In the genomic region with DNA sequence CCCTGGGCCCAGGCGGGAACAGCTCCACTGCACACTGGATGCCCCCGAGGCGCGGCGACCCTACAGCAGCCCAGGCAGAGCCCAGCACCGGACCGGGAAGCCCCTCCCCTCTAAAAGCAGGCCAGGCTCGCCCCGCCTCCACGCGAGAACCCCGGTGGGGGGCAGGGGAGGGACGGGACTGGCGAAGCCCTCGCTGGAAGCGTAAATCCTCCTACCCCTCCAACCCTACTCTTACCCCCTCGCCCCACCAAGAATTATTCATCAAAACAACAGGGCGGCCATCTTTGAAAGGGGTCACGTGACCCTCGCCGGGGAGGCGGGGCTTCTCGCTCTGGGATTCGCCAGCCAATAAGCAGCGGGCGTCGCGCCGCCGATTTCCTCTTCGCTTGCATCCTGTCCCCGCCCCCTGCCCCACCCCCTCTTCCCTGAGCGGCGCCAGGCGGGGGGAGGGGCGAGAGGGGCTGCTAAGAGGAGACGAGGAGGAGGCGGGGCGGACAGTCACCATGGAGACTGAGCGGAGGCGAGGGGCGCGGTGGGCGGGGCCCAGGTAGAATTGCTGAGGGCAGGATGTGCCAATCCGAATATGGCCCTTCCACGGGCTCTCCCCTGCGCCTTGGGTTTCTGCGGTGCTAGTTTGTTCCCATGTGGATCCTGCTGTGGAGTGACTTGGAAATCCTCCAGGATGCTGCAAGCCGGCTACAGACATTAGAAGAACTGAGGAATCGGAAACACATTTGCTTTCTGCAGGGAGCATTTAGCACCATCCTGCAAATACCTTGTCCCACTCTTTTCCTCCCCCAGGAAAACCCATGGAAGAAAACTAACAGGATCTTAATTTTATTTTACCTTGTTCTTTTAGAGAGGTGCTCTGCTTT, we compare ENCODE assay signal across 8 mouse cellular contexts. TPM values are rescaled to one million over a fixed set of nuclear protein-coding genes. Genes with fewer than 3 reads are reported as not detected.
DNase-seq lines count a peak whose midpoint lies in the region; ATAC-seq and TF ChIP-seq lines count a peak whose summit lies in the region.

A gene (minus strand): TSS at position 425 of the 875 bp plus-strand sequence.

- no peaks in the 10 kb centered on the region for H3K27me3 ChIP-seq in C2C12 (ENCODE audit: control insufficient read depth, insufficient read depth, insufficient read length)
- H3K27me3 ChIP-seq in erythroblast, embryonic 14.5 days (ENCODE audit: control insufficient read depth) = no peaks in the 10 kb centered on the region
- H3K27me3 ChIP-seq in heart, embryonic 12.5 days (replicated peaks) = no peaks in the 10 kb centered on the region
- H3K27me3 ChIP-seq in kidney, postnatal 0 days (ENCODE audit: insufficient read depth, low read length) = no peaks in the 10 kb centered on the region
- no peaks in the 10 kb centered on the region for H3K27me3 ChIP-seq in liver, embryonic 11.5 days (replicated peaks; ENCODE audit: control insufficient read depth, insufficient read depth, low read length)
- no peaks in the 10 kb centered on the region for H3K27me3 ChIP-seq in stomach, embryonic 14.5 days (ENCODE audit: control insufficient read depth, insufficient read depth, low read length)

- TF ChIP-seq POLR2A in brain, embryonic 14.5 days (IDR thresholded peaks at IDR 0.05; ENCODE audit: borderline replicate concordance, extremely low read depth, insufficient read depth, insufficient read length, poor library complexity, severe bottlenecking) = 0 out of 2 replicates have a peak, but pooled peaks have one; percentile 21

- peaks cover 39% of the 10 kb centered on the region for H3K79me3 ChIP-seq in C2C12 (ENCODE audit: low read depth)

- ATAC-seq in heart, embryonic 12.5 days (ENCODE audit: insufficient number of reproducible peaks, low FRiP score) = peak; percentile 96
- ATAC-seq in kidney, postnatal 0 days (replicated peaks; ENCODE audit: low FRiP score, low read depth) = peak; percentile 92
- peak; percentile 90 for ATAC-seq in liver, embryonic 11.5 days (replicated peaks; ENCODE audit: low FRiP score)
- peak; percentile 93 for ATAC-seq in stomach, embryonic 14.5 days (ENCODE audit: insufficient number of reproducible peaks, insufficient read depth, low FRiP score, low read depth)

- peaks cover 27% of the 10 kb centered on the region for H3K4me1 ChIP-seq in erythroblast, embryonic 14.5 days (ENCODE audit: control insufficient read depth)
- peaks cover 17% of the 10 kb centered on the region for H3K4me1 ChIP-seq in heart, embryonic 12.5 days (replicated peaks)
- peaks cover 6% of the 10 kb centered on the region; the same call in 1 of the 2 replicates for H3K4me1 ChIP-seq in kidney, postnatal 0 days (replicated peaks; ENCODE audit: insufficient read depth, low read length)
- H3K4me1 ChIP-seq in liver, embryonic 11.5 days (replicated peaks; ENCODE audit: control insufficient read depth, insufficient read depth, low read length) = peaks cover 12% of the 10 kb centered on the region
- 0 out of 2 replicates have a peak, but pooled peaks cover 4% of the 10 kb centered on the region for H3K4me1 ChIP-seq in stomach, embryonic 14.5 days (ENCODE audit: control insufficient read depth, insufficient read depth, low read length)

- H3K9ac ChIP-seq in heart, embryonic 12.5 days = peak within 1 kb of the TSS; percentile 96
- peak within 1 kb of the TSS; percentile 83 for H3K9ac ChIP-seq in kidney, postnatal 0 days (ENCODE audit: low read depth, low read length)
- peak within 1 kb of the TSS; percentile 96 for H3K9ac ChIP-seq in liver, embryonic 11.5 days (ENCODE audit: low read depth, low read length)
- peak within 1 kb of the TSS; percentile 95 for H3K9ac ChIP-seq in stomach, embryonic 14.5 days (replicated peaks; ENCODE audit: low read depth, low read length)

- peak within 1 kb of the TSS; percentile 94 for H3K4me3 ChIP-seq in C2C12 (ENCODE audit: insufficient read depth, poor library complexity, severe bottlenecking)
- peak within 1 kb of the TSS; percentile 99 for H3K4me3 ChIP-seq in erythroblast, embryonic 14.5 days (replicated peaks)
- peak within 1 kb of the TSS; percentile 93 for H3K4me3 ChIP-seq in heart, embryonic 12.5 days
- peak within 1 kb of the TSS; percentile 77 for H3K4me3 ChIP-seq in kidney, postnatal 0 days (replicated peaks; ENCODE audit: low read depth, low read length)
- peak within 1 kb of the TSS; percentile 98 for H3K4me3 ChIP-seq in liver, embryonic 11.5 days (ENCODE audit: low read depth, low read length)
- H3K4me3 ChIP-seq in stomach, embryonic 14.5 days (ENCODE audit: low read depth, low read length) = peak within 1 kb of the TSS; percentile 95

- H3K4me2 ChIP-seq in heart, embryonic 12.5 days = peak within 1 kb of the TSS; percentile 76
- peak within 1 kb of the TSS; percentile 70 for H3K4me2 ChIP-seq in kidney, postnatal 0 days (ENCODE audit: low read length)
- peak within 1 kb of the TSS; percentile 82 for H3K4me2 ChIP-seq in liver, embryonic 11.5 days
- H3K4me2 ChIP-seq in stomach, embryonic 14.5 days (replicated peaks; ENCODE audit: low read depth, low read length) = peak within 1 kb of the TSS; percentile 57

- peaks cover 48% of the 10 kb centered on the region for H3K79me2 ChIP-seq in C2C12 (ENCODE audit: control insufficient read depth, insufficient read depth)

- H3ac ChIP-seq in C2C12 (ENCODE audit: control insufficient read depth, insufficient read length, low read depth) = peak within 1 kb of the TSS; percentile 80

- H3K27ac ChIP-seq in heart, embryonic 12.5 days (ENCODE audit: poor library complexity, severe bottlenecking) = peak within 1 kb of the TSS; percentile 98
- H3K27ac ChIP-seq in kidney, postnatal 0 days = peak within 1 kb of the TSS; percentile 96
- H3K27ac ChIP-seq in liver, embryonic 11.5 days (ENCODE audit: low read depth, low read length) = peak within 1 kb of the TSS; percentile 97
- H3K27ac ChIP-seq in stomach, embryonic 14.5 days (ENCODE audit: low read length) = peak within 1 kb of the TSS; percentile 99

- no peaks in the 10 kb centered on the region for H3K9me3 ChIP-seq in erythroblast, embryonic 14.5 days (ENCODE audit: control insufficient read depth, low read length)
- no peaks in the 10 kb centered on the region for H3K9me3 ChIP-seq in heart, embryonic 12.5 days (replicated peaks)
- H3K9me3 ChIP-seq in kidney, postnatal 0 days (replicated peaks; ENCODE audit: low read length) = no peaks in the 10 kb centered on the region
- H3K9me3 ChIP-seq in liver, embryonic 11.5 days (ENCODE audit: control insufficient read depth, low read length) = no peaks in the 10 kb centered on the region
- H3K9me3 ChIP-seq in stomach, embryonic 14.5 days (ENCODE audit: control insufficient read depth, low read depth, low read length) = no peaks in the 10 kb centered on the region

- H3K36me3 ChIP-seq in C2C12 (ENCODE audit: control insufficient read depth, insufficient read depth) = no peaks in the 10 kb centered on the region
- peaks cover 8% of the 10 kb centered on the region for H3K36me3 ChIP-seq in erythroblast, embryonic 14.5 days (ENCODE audit: control insufficient read depth)
- peaks cover 6% of the 10 kb centered on the region; the same call in 1 of the 2 replicates for H3K36me3 ChIP-seq in heart, embryonic 12.5 days
- H3K36me3 ChIP-seq in kidney, postnatal 0 days (ENCODE audit: insufficient read depth, low read length) = no peaks in the 10 kb centered on the region
- no peaks in the 10 kb centered on the region; the same call in 1 of the 2 replicates for H3K36me3 ChIP-seq in liver, embryonic 11.5 days (ENCODE audit: control insufficient read depth, insufficient read depth, low read length)
- H3K36me3 ChIP-seq in stomach, embryonic 14.5 days (ENCODE audit: control insufficient read depth, insufficient read depth, low read length) = no peaks in the 10 kb centered on the region

- TF ChIP-seq CTCF in C2C12 (IDR thresholded peaks at IDR 0.05; ENCODE audit: control insufficient read depth, insufficient read depth, insufficient read length) = no peak
- TF ChIP-seq CTCF in brain, embryonic 14.5 days (IDR thresholded peaks at IDR 0.05; ENCODE audit: borderline replicate concordance, extremely low read depth, insufficient read depth, insufficient read length) = no peak
- TF ChIP-seq CTCF in kidney, postnatal 0 days (IDR thresholded peaks at IDR 0.05; ENCODE audit: low read depth) = no peak

- under 1% methylated on average over 48 of the region's 50 CpGs for WGBS in heart, embryonic 12.5 days
- under 1% methylated on average over 46 of the region's 50 CpGs for WGBS in kidney, postnatal 0 days
- WGBS in liver, embryonic 11.5 days = under 1% methylated on average over 48 of the region's 50 CpGs
- under 1% methylated on average over 46 of the region's 50 CpGs for WGBS in stomach, embryonic 14.5 days

- peak; percentile 100 for DNase-seq in brain, embryonic 14.5 days (ENCODE audit: low read depth)
- peak; percentile 98 for DNase-seq in kidney, postnatal 0 days (ENCODE audit: low spot score)
- peak; percentile 99 for DNase-seq in liver, embryonic 11.5 days (ENCODE audit: low spot score)
- DNase-seq in naive thymus-derived CD4-positive, alpha-beta T cell, adult 2 months (ENCODE audit: low read depth) = peak; percentile 98

TF ChIP-seq in C2C12, 6 proteins besides CTCF, POLR2A, EP300 and RAD21:
- TF ChIP-seq MYOD1 (IDR thresholded peaks at IDR 0.05; ENCODE audit: control insufficient read depth, insufficient read length, low read depth) (no peak), USF1 (IDR thresholded peaks at IDR 0.05; ENCODE audit: low read depth) (peak; percentile 89)

RNA-seq across cellular contexts. Expression of the gene that starts here (rescaled TPM):
- polyA plus RNA-seq in C2C12 (2012; fragmentation: generic; extraction: Trizol) = 51.6 TPM
- polyA plus RNA-seq in brain, embryonic 14.5 days (2012; rRNA removed) = 76.5 and 131 TPM in 2 replicates
- 14.2 and 15.0 TPM in 2 replicates for polyA plus RNA-seq in erythroblast, embryonic 14.5 days (2012)
- 50.3 and 58.3 TPM in 2 replicates for polyA plus RNA-seq in heart, embryonic 12.5 days (2016; fragmentation: Nextera tagmentation; extraction: Ambion mirVana)
- 26.9 and 28.8 TPM in 2 replicates for polyA plus RNA-seq in kidney, postnatal 0 days (2015; fragmentation: Nextera tagmentation; extraction: Ambion mirVana)
- 35.0 and 37.4 TPM in 2 replicates for polyA plus RNA-seq in liver, embryonic 11.5 days (2014; fragmentation: Nextera tagmentation; extraction: Ambion mirVana)
- 41.7 and 44.3 TPM in 2 replicates for polyA plus RNA-seq in stomach, embryonic 14.5 days (2014; fragmentation: Nextera tagmentation; extraction: Ambion mirVana)

Comparison
In these comparisons a context has a peak if more than half of its experiments do, and no peak if none do; other contexts are left out.
1. Peak in every context shown above with its lines: DNase-seq, ATAC-seq, H3K4me3 ChIP-seq and H3K27ac ChIP-seq.